Mouse (Mus musculus) splenic B cell, adult 2 months (primary cell): ENCODE results near the gene Lztr1.
"Not testable (repeated sequence)": the region's sequence is repeated elsewhere in the genome, so short reads cannot be mapped to it uniquely, and the experiment has no call there.

ENCODE experiments used
- DNase-seq: peaks from one replicate; pipeline ENCODE4 v3.0.0-alpha.2; 2011; ENCODE audit warnings: low read depth, low spot score
- H3K27me3 ChIP-seq: 2 replicates; pipeline ENCODE4 v1.6.1; 2012; ENCODE audit warnings: mild to moderate bottlenecking, low read length, moderate library complexity, mixed read lengths; ENCODE audit not compliant: control insufficient read depth, poor library complexity, insufficient read depth, severe bottlenecking
- H3K36me3 ChIP-seq: 2 replicates; pipeline ENCODE4 v1.6.1; 2012; ENCODE audit warnings: mild to moderate bottlenecking, low read length, moderate library complexity, mixed read lengths; ENCODE audit not compliant: control insufficient read depth, poor library complexity, insufficient read depth, severe bottlenecking

Gene Lztr1

GRCm38 (mm10) chr16:17489469-17490111, 18.9 kb upstream of the Lztr1 start, which contains the start of gene Aifm3:
Gene Aifm3, plus strand, starts transcription at chr16:17489611.
- Histone ChIP-seq H3K36me3 (peaks cover 11% of the 10 kb centered on the region), H3K27me3 (no peaks in the 10 kb centered on the region)
- peak; percentile 18 for DNase-seq

DNA sequence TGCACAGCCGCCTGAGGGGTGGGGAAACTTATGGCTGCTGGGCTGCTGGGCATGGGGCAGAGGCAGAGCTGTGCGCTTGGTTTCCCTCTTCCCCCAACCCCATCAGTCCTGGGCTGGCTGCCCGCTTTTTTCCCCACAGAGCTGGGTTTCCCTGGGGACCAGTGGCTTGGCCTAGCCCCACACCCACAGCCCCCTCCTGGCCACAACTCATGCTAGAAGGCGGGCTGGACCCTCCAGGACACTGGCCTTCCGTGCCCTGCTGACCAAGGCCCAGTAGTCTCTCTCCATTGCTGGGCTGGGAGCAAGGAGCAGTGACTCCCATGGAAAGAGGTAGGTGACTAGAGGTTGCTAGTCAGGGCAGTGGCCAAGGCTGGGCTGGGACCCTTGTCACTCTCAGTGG, 17.3 kb upstream of the Lztr1 start:
- H3K36me3 ChIP-seq = peaks cover 1% of the 10 kb centered on the region; the same call in 1 of the 2 replicates
- H3K27me3 ChIP-seq = no peaks in the 10 kb centered on the region
- no peak for DNase-seq

DNA sequence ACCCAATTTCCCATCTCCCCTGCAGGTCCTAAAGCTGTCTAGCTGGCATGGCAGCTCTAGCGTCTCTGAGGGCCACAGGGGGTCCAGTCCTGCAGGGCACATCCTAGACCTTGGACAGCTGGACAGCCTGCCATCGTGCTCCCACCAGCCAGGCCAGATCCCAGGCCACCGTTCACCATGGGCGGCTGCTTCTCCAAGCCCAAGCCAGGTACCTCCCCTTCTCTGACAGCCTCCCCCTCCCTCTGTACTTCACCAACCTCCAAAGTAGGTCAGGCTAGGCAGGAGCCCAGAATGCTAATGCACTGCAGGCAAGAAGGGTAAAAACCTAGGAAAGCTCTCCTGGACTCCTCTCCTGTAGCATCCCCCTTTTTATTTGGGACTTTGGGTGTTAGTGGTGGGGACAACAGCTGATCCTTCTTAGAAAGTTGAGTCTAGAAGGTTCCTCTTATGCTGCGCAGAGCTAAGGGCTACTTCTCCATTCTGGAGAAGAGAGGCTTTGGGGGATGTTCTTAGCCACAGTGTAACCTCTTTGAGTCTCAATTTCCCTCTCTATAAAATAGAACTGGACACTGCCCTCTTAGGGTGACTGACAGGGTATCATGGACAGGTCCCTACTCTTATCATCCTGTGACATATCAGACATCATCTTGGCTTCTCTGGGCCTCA, 16.5 kb upstream of the Lztr1 start:
- H3K27me3 ChIP-seq = no peaks in the 10 kb centered on the region

DNA sequence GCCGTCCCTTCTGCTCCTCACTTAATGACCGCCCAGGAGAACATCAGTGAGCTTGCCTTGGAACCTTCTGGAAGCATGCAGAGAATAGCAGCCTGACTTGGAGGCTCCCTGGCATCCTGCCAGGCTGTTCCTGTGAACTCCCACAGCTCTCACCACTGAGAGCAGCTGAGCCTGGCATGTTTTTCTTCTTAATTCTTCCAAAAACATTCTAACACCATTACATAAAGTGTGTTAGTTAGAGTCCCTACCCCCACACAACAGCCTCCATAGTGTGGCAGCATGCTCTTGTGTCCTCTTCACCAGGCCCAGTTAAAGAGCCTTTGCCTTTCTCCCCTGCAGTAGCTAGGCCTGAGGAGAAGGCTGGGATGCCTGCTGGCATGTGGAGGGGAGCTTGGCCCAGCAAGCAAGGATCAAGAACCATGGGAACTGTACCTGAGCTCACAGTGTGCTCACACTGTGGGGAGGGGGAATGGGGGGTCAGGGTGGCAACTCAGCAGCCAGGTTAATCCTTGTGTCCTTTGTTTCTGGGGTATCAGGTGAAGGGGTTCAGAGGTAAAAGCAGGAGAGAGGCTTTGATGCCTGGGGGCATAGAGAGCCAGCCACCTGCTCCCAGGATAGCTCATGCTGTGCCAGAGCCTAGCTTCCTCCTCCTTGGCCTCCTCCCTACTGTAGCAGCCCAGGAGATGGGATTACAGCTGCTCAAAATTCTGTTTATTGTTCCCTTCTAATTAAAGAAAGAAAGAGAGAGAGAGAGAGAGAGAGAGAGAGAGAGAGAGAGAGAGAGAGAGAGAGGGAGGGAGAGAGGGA, 11.8 kb upstream of the Lztr1 start:
- H3K27me3 ChIP-seq = no peaks in the 10 kb centered on the region
- no peak for DNase-seq
- no peaks in the 10 kb centered on the region for H3K36me3 ChIP-seq

More for the DNA sequence above, 16.5 kb upstream of the Lztr1 start:
- DNase-seq = peak; percentile 26
- no peaks in the 10 kb centered on the region for H3K36me3 ChIP-seq

GRCm38 (mm10) chr16:17499249-17499883, 9.1 kb upstream of the Lztr1 start:
- H3K36me3 ChIP-seq = no peaks in the 10 kb centered on the region
- H3K27me3 ChIP-seq = no peaks in the 10 kb centered on the region
- no peak for DNase-seq

DNA sequence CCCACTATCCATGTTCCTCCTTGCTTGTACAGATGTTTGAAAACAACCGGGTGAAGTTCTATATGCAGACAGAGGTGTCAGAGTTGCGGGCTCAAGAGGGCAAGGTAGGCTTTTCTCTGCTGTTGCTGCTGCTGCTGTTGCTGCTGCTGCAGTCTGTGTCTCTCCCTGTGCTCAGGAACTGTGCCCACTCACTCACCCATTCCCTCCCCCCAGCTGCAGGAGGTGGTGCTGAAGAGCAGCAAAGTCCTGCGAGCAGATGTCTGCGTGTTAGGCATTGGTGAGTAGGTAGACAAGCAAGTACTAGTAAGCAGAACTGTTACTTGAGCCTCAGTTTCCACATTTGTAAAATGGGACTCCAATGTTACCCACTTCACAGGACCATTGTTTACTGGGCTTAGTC, 5.8 kb upstream of the Lztr1 start:
- DNase-seq = no peak
- Histone ChIP-seq H3K27me3 (no peaks in the 10 kb centered on the region), H3K36me3 (no peaks in the 10 kb centered on the region)

DNA sequence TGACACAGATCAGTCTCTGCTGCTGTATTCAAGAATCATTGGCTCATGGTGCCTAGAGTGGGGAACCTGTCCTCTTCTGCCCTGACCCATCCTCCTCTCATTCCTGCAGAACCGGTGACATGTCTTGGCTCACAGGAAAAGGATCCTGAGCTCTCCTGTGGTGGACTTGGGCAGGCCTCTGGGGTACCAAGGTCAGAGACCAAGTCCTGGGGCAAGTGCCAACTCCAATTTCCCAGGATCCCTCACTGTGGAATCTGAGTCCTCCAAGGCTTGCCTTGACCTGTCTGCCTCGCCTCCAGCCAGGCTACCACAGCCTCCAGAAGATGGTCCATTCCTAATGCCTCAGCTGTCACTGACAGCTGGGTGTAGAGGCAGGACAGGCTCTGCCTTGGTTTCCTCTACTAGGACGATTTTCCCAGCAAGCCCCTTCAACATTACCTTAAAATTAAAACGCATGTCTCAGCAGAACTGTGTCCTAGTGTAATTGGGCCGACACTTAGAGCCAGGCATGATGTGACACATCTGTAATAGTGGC, 1.4 kb upstream of the Lztr1 start:
- no peak for DNase-seq
- Histone ChIP-seq H3K36me3 (no peaks in the 10 kb centered on the region), H3K27me3 (no peaks in the 10 kb centered on the region)

DNA sequence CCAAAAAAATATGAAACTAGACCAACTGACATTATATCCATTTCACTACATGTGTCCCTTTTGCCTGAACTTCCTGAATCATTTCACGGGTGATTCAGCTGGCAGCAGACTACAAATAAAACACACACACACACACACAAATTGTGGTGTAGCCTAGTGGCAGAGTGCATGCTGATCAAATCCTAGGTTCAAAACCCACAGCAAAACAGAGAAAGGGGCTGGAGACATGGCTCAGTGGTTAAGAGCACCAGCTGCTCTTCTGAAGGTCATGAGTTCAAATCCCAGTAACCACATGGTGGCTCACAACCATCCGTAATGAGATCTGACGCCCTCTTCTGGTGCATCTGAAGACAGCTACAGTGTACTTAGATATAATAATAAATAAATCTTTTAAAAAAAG, 457 bp upstream of the Lztr1 start:
- peak; percentile 48 for DNase-seq
- not testable (repeated sequence) for H3K27me3 ChIP-seq

DNA sequence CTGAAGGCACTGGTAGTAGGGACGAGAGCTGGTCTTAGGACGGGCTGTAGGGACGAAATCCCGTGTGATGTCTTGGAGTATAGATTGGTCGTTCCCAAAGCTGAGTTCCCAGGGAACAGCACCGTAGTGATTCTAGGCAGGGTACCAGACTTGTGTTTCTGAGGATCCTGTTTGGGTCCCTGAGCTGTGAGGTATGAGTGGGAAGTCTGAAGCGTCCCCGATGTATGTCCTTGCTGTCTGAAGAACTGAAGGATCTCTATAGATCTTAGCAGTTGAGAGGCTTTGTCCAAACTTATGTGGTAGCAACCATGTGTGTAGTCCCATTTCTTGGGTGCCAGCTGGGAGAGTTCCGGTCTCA, 731 bp downstream of the Lztr1 start:
- Histone ChIP-seq H3K27me3 (no peaks in the 10 kb centered on the region), H3K36me3 (no peaks in the 10 kb centered on the region)
- DNase-seq = no peak

More for the DNA sequence above, 457 bp upstream of the Lztr1 start:
- H3K36me3 ChIP-seq = not testable (repeated sequence)

DNA sequence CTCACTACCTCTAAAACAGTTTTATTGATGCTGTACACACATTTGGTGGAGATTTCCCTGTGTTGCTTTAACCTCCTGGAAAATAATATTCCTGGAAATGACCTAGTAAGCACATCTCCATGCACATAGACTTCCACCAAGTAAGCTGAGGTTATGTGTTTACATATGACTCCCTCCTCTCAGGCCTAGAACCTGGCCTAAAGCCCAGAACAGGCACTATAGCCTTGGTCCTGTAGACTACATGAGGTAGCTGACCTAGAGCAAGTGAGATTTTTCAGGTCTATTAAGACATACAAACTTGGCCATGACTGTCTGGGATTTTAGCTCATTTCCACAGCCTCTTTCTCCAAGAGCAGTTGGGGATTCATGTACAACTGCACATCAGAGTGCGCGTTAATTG, 1.7 kb downstream of the Lztr1 start:
- Histone ChIP-seq H3K36me3 (no peaks in the 10 kb centered on the region), H3K27me3 (no peaks in the 10 kb centered on the region)

GRCm38 (mm10) chr16:17510686-17511085, 2.2 kb downstream of the Lztr1 start:
- H3K27me3 ChIP-seq = no peaks in the 10 kb centered on the region
- H3K36me3 ChIP-seq = no peaks in the 10 kb centered on the region
- no peak for DNase-seq

More for the DNA sequence above, 1.7 kb downstream of the Lztr1 start:
- DNase-seq = no peak

- DNase-seq = no peak
- H3K27me3 ChIP-seq = no peaks in the 10 kb centered on the region
- H3K36me3 ChIP-seq = no peaks in the 10 kb centered on the region
These were observed 2.9 kb downstream of the Lztr1 start for GRCm38 (mm10) chr16:17511431-17511830.

DNA sequence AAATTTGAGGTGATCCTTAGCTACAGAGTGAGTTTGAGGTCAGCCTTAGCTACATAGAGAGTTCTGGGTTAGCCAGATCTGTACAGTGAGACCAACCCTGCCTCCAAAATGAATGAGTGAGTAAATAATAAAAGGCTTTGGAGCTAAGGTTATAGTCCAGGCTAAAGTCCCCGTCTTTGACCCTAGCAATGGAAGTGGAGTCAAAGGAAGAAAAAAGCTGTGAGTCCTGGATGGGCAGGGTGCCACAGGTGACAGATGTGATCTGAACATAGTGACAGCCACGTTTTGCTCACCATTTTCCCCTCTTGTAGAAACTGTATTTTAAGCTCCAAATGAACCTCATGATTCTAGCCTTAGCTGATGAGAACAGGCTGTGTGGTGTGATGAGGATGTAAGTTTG, 10.4 kb downstream of the Lztr1 start:
- no peak for DNase-seq
- no peaks in the 10 kb centered on the region for H3K27me3 ChIP-seq
- H3K36me3 ChIP-seq = peaks cover 11% of the 10 kb centered on the region

GRCm38 (mm10) chr16:17524156-17524555, 15.7 kb downstream of the Lztr1 start:
- H3K36me3 ChIP-seq = peaks cover 10% of the 10 kb centered on the region
- DNase-seq = no peak
- no peaks in the 10 kb centered on the region for H3K27me3 ChIP-seq
